Mouse (Mus musculus) adipocyte (in vitro differentiated cells): ENCODE measurements at regions not wholly inside any gene's neighbourhood (a gene's known extent, or its start where the extent isn't known, plus 50 kb on each side); places are given as distances from the start of the nearest gene placed in this dataset.

Experiments used
- DNase-seq: peaks from one replicate; pipeline ENCODE4 v3.0.0-alpha.2; 2016; ENCODE audit warnings: low spot score

DNA sequence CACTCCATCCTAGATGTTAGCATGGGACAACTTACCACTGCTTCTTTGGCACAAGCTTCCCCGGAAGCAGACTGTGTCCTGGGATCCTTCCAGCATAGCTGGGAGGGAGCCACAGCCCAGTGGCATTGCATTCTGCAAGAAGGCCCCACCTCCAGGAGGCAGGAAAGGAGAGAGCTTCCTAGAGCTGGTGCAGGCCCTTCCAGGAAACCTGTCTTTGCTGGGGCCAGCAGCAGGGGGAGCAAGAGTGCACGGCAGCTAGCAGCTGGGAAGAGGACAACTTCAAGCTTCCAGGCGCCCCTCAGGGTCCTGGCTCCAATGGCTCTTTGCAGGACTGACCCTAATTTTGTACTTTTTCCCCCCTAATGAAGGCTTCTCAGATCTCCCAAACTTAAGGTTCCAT is 115.4 kb upstream of the Sorcs3 start:
- no peak for DNase-seq

DNA sequence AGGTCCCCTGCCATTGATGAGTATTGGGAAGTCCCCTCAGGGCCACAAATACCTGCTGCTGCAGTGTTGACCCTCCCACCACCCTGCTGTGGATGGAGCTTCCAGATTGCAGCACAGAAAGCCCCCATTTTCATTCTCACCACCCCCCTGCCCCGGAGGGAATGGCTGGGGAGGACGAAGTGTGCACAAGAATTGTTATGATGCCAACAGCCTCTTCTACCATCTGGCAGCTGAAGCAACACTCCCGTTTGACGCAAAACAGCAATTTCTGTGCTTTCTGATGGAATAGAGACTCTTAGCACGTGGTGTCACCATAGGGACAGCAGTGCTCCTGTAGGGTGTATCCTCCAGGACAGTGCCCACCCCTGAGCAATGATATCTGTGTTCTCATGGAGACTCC is 108.5 kb upstream of the Sorcs3 start:
- DNase-seq: no peak

DNA sequence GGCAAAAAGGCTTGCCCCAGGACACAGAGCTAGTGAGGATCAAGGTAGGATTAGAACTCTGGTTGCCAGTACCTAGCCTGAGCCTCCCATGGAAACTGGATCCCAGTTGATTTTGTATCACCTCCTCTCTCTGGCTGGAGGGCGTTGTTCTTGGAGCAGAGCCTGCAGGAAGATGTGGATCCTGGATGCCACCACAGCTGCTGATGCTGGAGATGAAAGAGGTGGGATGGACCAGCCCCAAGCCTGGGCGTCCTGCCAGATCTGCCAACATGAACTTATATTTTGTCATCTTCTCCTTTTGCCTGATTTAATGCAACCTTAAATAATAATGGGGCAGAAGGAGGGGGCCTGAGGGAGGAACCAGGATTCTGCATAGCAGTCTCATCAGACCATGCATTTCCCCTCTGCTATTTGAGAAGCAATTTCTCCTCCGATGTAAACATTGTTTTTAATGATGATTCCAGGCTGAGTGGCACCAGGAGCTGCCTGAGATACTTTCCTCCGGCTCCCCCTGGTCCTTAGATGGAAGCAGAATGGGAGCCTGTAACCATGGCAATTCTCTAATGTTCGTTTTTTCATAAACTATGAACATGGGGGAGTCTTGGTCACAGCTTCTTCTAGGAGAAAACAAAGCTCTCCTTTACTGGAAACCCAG is 107.8 kb upstream of the Sorcs3 start:
- DNase-seq: no peak

DNA sequence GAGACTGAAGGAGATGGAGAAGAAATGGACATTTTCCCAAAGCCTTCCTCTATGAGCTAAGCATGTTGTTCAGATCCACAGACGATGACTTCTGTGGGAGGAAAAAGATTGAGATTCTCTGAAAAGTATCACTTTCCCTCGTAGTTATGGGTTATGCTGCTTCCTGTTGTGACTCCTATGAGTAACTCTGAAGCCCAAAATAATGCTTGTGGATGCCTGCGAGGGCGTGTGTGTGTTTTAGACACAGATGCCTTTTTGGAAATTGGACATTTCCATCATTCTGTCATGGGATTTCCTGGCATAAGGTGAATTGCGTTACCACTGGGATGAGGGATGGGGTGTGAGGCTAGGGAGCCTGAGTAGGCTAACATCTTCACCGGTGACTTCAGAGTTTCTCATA is 104.8 kb upstream of the Sorcs3 start:
- DNase-seq: no peak

DNA sequence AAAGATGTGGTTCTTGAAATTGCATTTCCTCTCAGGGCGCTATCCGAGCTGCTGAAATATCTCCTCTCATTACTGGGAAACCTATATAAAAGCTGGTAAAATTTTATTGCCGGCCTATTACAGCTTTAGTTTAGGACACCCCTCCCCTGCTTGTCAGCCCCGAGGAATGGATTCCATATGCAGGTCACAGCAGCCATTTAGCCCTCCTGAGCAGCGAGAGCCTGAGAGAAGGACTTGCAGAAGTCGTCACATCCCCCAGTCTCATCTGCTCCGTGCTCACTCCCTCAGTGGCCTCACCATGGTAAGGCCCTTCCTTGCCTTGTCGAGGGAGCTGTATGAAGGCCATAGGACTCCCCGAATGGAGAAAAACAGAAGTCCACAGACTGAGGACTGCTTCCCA is 90.7 kb upstream of the Sorcs3 start:
- DNase-seq: no peak

DNA sequence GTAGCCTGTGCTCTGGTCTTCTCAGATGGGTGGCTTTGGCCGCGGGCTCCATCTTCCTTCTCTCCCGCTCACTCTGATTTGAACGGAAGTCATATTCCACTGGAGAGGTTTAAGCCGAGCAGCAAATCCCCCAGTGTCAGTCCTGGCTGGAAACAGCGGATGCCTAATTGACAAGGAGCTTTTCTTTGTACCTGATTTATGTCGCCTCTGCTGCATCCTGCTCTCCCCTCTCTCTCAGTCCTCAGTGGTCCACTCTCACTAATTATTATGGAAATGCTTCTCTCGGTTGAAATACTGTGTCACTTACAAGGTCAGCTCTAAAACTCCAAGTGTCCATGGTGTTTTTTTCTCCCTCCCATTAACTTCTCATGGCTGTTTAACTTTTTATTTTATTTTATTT is 90.1 kb upstream of the Sorcs3 start:
- DNase-seq: no peak

DNA sequence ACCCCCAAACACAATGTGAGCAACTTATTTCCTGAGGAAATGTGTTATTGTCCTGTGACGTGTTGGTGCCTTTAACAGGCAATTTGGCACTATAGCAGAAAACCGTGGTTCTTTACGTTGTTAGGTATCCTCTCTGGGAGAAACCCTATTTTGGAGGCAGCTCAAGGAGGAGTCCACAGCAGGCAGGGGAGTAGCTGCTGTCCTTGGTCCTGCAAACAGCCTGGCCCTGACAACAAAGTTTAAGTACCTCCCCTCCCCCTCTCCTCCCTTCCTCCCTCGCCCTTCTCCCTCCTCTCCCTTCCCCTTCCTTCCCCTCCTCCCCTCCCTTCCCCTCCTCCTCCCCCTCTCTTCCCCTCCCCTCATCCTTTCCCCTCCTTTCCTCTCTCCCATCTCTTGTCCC is 89.1 kb upstream of the Sorcs3 start:
- DNase-seq: no peak

DNA sequence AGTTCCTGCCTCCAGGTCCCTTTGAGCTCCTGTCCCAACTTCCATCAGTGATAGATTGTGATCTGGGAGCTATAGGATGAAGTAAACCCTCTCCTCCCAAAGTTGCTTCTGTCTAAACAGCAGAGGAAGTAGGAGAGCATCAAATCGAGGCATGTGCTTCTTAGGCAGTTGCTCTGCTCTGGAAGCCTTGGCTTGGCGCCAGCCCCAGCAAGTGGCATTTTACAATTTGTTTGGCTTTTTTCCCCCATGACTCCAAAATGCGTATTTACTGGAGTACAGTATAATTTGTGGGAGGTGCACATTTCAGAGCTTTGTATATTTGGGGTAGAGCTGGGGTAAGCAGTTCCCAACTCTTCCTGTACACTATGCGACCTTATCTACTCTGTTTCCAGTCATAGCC is 88.2 kb upstream of the Sorcs3 start:
- no peak for DNase-seq

DNA sequence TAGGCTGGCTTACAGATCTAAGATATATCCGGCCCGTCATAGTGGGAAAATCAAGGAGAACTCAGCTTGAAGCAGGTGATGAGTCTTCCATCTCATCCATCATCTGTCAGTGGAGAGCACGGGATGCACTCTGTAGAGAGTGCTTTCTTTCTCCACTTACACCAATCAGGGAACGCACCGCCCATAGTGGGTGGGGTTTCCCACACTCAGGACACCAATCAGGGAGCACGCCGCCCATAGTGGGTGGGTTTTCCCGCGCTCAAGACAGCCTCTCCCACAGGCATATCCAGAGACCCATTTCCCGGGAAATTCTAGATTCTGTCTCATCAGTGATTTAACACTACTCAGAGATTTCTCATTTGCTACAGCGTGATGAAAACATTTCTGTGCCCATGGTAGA is 83.5 kb upstream of the Sorcs3 start:
- no peak for DNase-seq

DNA sequence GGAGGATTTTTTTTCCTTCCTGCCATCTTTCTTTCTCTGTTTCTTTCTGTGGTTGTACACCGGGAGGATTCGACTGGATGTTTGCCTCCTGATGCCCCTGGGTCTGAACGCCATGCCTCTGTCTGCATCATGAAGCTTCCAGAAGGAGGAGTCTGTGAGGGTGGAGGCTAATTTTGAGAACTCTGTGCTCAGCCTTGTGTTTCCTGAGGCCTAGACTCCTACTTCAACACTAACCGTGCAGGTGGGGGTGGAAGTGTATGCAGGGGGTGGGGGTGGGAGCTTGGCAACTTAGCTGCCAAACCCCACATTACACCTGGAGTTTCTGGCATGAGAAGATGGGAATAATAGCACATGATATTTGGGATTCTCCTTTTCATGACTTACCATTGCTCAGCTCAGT is 82.0 kb upstream of the Sorcs3 start:
- no peak for DNase-seq

DNA sequence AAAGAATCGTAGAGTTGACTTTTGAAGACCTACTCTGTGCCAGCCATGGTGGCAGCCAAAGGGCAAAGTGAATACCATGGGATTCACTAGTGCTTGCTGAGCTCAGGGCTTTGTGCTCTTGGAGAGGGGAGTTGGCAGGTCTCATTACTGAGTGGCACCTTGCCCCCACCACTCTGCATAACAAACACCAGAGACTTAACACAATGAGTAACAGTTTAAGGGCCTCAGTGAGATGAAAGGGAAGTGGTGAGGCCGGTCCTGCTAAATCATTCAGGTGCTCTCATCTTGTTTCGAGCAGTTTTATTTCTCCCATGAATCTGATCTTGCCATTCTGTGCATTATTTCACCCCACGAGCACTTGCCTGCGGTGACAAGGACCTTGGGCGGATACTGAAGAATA is 80.1 kb upstream of the Sorcs3 start:
- DNase-seq: no peak

DNA sequence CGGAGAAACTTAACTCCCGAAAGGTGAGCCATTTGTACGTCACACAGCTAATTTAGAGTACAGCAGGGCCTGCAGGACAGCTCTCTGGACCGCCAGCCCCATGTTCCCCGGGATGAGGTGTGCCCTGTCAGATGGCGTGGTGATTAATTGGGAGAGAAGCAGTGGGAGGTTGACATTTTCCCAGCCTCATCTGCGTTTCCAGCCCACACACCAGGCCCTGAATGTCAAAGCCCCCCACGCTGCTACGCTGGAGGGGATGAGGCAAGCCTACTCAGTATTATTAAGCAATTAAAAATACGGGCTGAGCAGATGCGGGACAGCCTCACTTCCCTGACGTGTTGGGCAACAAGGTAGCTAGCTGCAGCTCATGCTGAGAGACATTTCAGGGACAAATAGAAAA is 77.7 kb upstream of the Sorcs3 start:
- no peak for DNase-seq

DNA sequence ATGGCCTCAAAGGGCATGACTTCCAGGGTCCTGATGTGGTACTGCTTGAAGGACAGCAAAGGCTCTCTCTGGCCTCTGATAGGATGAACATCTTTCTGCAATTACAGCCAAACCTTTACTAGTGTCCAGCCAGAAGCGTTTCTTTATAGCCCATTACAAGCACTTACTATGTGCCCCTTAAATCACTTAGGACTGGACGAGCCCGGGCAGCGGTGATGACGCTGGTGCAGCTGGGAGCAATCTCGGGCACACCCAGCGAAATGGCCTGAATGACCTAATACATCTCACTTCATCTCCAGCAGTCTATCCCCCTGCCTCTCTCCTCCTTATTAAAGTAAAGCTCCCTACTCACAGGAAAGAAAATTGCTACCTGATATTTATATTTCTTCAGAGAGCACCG is 69.6 kb upstream of the Sorcs3 start:
- DNase-seq: no peak

DNA sequence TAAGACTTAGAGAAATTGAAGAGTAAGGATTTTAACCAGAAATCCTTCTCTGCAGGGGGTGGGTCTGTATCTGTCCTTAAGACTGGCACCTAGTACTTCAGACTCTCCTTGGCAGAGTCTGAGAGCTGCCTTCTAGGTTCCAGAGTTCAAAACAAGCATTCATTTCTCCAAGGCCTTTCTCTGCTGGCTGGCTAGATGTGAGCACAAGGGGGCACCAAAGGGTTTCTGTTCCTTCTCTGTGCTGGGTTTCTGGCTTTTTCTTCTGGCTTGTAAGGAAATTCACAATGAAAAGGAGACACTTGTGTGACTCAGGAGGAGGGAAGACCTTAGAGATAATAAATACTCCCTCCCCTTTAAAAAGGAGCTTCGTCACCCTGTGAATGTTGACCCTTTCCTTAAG is 61.7 kb upstream of the Sorcs3 start:
- peak; percentile 14 for DNase-seq
